Comparison of ENCODE assay signal across 17 mouse cellular contexts in genomic region chr7:137773051-137773964, GRCm38 (mm10).
DNase-seq lines count a peak whose midpoint lies in the region; ATAC-seq lines count a peak whose summit lies in the region.
"Had no signal": no experiment of that assay in that cellular context is flagged by ENCODE, and none has a peak within 500 bp of the region (broad histone marks: within the 10 kb centered on the region; RNA-seq: fewer than 3 reads in every experiment).

No protein-coding gene starts in this region.

- 41% methylated on average over 7 of the region's 7 CpGs for WGBS in forebrain, embryonic 14.5 days
- WGBS in midbrain, embryonic 14.5 days: 70% methylated on average over 7 of the region's 7 CpGs
- 77% methylated on average over 7 of the region's 7 CpGs for WGBS in heart, embryonic 12.5 days

- H3K36me3 ChIP-seq in forebrain, embryonic 14.5 days (ENCODE audit: control insufficient read depth, insufficient read depth, low read length): no peaks in the 10 kb centered on the region
- H3K36me3 ChIP-seq in midbrain, embryonic 14.5 days (ENCODE audit: control insufficient read depth, insufficient read depth, low read length): no peaks in the 10 kb centered on the region
- H3K36me3 ChIP-seq in heart, embryonic 12.5 days: no peaks in the 10 kb centered on the region
- H3K36me3 ChIP-seq: embryonic facial prominence, embryonic 13.5 days; heart, embryonic 10.5 days had no signal

- H3K27ac ChIP-seq in forebrain, embryonic 14.5 days (ENCODE audit: low read depth, low read length): peak overlapping the region; percentile 73
- peak overlapping the region; percentile 71 for H3K27ac ChIP-seq in midbrain, embryonic 14.5 days (replicated peaks; ENCODE audit: low read depth, low read length)
- no peak overlapping the region for H3K27ac ChIP-seq in heart, embryonic 12.5 days (ENCODE audit: poor library complexity, severe bottlenecking)
- H3K27ac ChIP-seq: embryonic facial prominence, embryonic 13.5 days; heart, embryonic 10.5 days had no signal

- no peak overlapping the region for H3K9ac ChIP-seq in forebrain, embryonic 14.5 days (ENCODE audit: low read length)
- no peak overlapping the region for H3K9ac ChIP-seq in midbrain, embryonic 14.5 days (replicated peaks; ENCODE audit: low read length)
- no peak overlapping the region for H3K9ac ChIP-seq in heart, embryonic 12.5 days
- H3K9ac ChIP-seq: embryonic facial prominence, embryonic 13.5 days; lung, embryonic 14.5 days had no signal

- H3K4me3 ChIP-seq in forebrain, embryonic 14.5 days (ENCODE audit: low read depth, low read length): no peak overlapping the region
- no peak overlapping the region for H3K4me3 ChIP-seq in midbrain, embryonic 14.5 days (replicated peaks; ENCODE audit: low read depth, low read length)
- no peak overlapping the region for H3K4me3 ChIP-seq in heart, embryonic 12.5 days
- H3K4me3 ChIP-seq: embryonic facial prominence, embryonic 13.5 days; heart, embryonic 10.5 days had no signal

- H3K9me3 ChIP-seq in forebrain, embryonic 14.5 days (replicated peaks; ENCODE audit: control insufficient read depth, low read length): no peaks in the 10 kb centered on the region
- no peaks in the 10 kb centered on the region for H3K9me3 ChIP-seq in midbrain, embryonic 14.5 days (ENCODE audit: control insufficient read depth, low read length)
- no peaks in the 10 kb centered on the region for H3K9me3 ChIP-seq in heart, embryonic 12.5 days (replicated peaks)
- H3K9me3 ChIP-seq: embryonic facial prominence, embryonic 13.5 days; heart, embryonic 10.5 days had no signal

- no peak overlapping the region for H3K4me2 ChIP-seq in forebrain, embryonic 14.5 days (ENCODE audit: low read length)
- no peak overlapping the region for H3K4me2 ChIP-seq in midbrain, embryonic 14.5 days (ENCODE audit: low read length)
- no peak overlapping the region for H3K4me2 ChIP-seq in heart, embryonic 12.5 days
- H3K4me2 ChIP-seq: embryonic facial prominence, embryonic 13.5 days; lung, embryonic 14.5 days had no signal

- no peaks in the 10 kb centered on the region for H3K27me3 ChIP-seq in forebrain, embryonic 14.5 days (replicated peaks; ENCODE audit: control insufficient read depth, insufficient read depth, low read length)
- no peaks in the 10 kb centered on the region for H3K27me3 ChIP-seq in midbrain, embryonic 14.5 days (ENCODE audit: control insufficient read depth, insufficient read depth, low read length)
- no peaks in the 10 kb centered on the region for H3K27me3 ChIP-seq in heart, embryonic 12.5 days (replicated peaks)
- H3K27me3 ChIP-seq: embryonic facial prominence, embryonic 13.5 days had no signal

- peak; percentile 49; the same call in 1 of the 2 replicates for ATAC-seq in forebrain, embryonic 14.5 days
- ATAC-seq in midbrain, embryonic 14.5 days (ENCODE audit: low FRiP score, low TSS enrichment): no peak
- no peak for ATAC-seq in heart, embryonic 12.5 days (ENCODE audit: insufficient number of reproducible peaks, low FRiP score)
- ATAC-seq: activated CD4-positive, CD25-positive, alpha-beta regulatory T cell, adult 4 months; intestine, postnatal 0 days had no signal

- DNase-seq in cerebellum, adult 9-11 months: peak; percentile 6
- no peak for DNase-seq in cerebellum, adult 9-10 months
- peak; percentile 41 for DNase-seq in MN1 (ENCODE audit: low spot score)
- no peak for DNase-seq in forebrain, embryonic 14.5 days (ENCODE audit: low spot score)
- DNase-seq in midbrain, embryonic 14.5 days: no peak
- no peak for DNase-seq in urinary bladder, postnatal 25 days (ENCODE audit: low spot score)
- no peak for DNase-seq in urinary bladder, postnatal 36 days (ENCODE audit: low spot score in 2 of 2)
- DNase-seq: adrenal gland, postnatal 25 days; gastrocnemius, postnatal 14 days; kidney, postnatal 10 days; lung, embryonic 14.5 days; thymus, adult 18-20 months had no signal

- H3K4me1 ChIP-seq in forebrain, embryonic 14.5 days (ENCODE audit: control insufficient read depth, insufficient read depth, low read length): peaks cover 7% of the 10 kb centered on the region
- peaks cover 16% of the 10 kb centered on the region for H3K4me1 ChIP-seq in midbrain, embryonic 14.5 days (ENCODE audit: control insufficient read depth, insufficient read depth, low read length)
- H3K4me1 ChIP-seq in heart, embryonic 12.5 days (replicated peaks): no peaks in the 10 kb centered on the region
- H3K4me1 ChIP-seq: heart, embryonic 10.5 days had no signal

Comparison
In these comparisons a context has a peak if more than half of its experiments do, and no peak if none do; other contexts are left out.
1. DNase-seq: peak in cerebellum, adult 9-11 months (single experiment) and MN1 (single experiment); none in cerebellum, adult 9-10 months (single experiment), forebrain, embryonic 14.5 days (single experiment), midbrain, embryonic 14.5 days (single experiment), urinary bladder, postnatal 25 days (single experiment) and urinary bladder, postnatal 36 days (0 of 2).